Mouse (Mus musculus) ES-E14 (cell line): Measurements from ENCODE around the gene Zfand4. TPM values are rescaled to one million over a fixed set of nuclear protein-coding genes. Genes with fewer than 3 reads are reported as not detected.

Experiments used
- DNase-seq: peaks from one replicate; pipeline ENCODE4 v3.0.0-alpha.2; 2013; ENCODE audit warnings: low read depth, low spot score
- H3K27ac ChIP-seq: 2 replicates; pipeline ENCODE4 v1.5.1; 2012; ENCODE audit warnings: low read depth, mild to moderate bottlenecking, low read length, moderate library complexity, mixed read lengths; ENCODE audit not compliant: poor library complexity, insufficient read depth, severe bottlenecking
- H3K36me3 ChIP-seq: 2 replicates; pipeline ENCODE4 v1.6.1; 2012; ENCODE audit warnings: mild to moderate bottlenecking, low read length, moderate library complexity, mixed read lengths; ENCODE audit not compliant: control insufficient read depth, poor library complexity, insufficient read depth, severe bottlenecking
- H3K4me1 ChIP-seq, 2 experiments: fragments of 150-350 bp in 1 of 2; sonication (generic) in 1 of 2; 2 replicates each; pipeline ENCODE4 v1.6.1; 2012; ENCODE audit warnings: low read length in 2 of 2, mild to moderate bottlenecking in 1 of 2, mixed read lengths in 1 of 2; ENCODE audit not compliant: control insufficient read depth in 2 of 2, insufficient read depth in 2 of 2, poor library complexity in 1 of 2
- H3K4me3 ChIP-seq, 2 experiments: fragments of 150-350 bp in 1 of 2; sonication (generic) in 1 of 2; 2 replicates each; pipeline ENCODE4 v1.5.1; 2012; ENCODE audit warnings: low read length in 2 of 2, low read depth in 1 of 2, mild to moderate bottlenecking in 1 of 2, mixed read lengths in 1 of 2; ENCODE audit not compliant: insufficient read depth in 1 of 2, poor library complexity in 1 of 2, severe bottlenecking in 1 of 2
- H3K9ac ChIP-seq: 2 replicates; pipeline ENCODE4 v1.6.1; 2012; ENCODE audit warnings: low read depth, mild to moderate bottlenecking, low read length, mixed read lengths; ENCODE audit not compliant: poor library complexity, insufficient read depth, severe bottlenecking
- H3K9me3 ChIP-seq: fragments of 150-350 bp; sonication (generic); 2 replicates; pipeline ENCODE4 v1.6.1; 2012; ENCODE audit warnings: low read depth, mild to moderate bottlenecking, low read length; ENCODE audit not compliant: control insufficient read depth, insufficient read depth
- CHD2 ChIP-seq: IDR thresholded peaks from 2 replicates; pipeline ENCODE4 v1.6.1; 2014; ENCODE audit warnings: mild to moderate bottlenecking, low read depth, low read length, inconsistent platforms
- HCFC1 ChIP-seq: IDR thresholded peaks from 2 replicates; pipeline ENCODE4 v1.6.1; 2012; ENCODE audit warnings: low read length, inconsistent platforms, borderline replicate concordance; ENCODE audit not compliant: insufficient read depth
- MAFK ChIP-seq: IDR thresholded peaks from 2 replicates; pipeline ENCODE4 v1.6.1; 2014; ENCODE audit warnings: mild to moderate bottlenecking, low read depth, low read length, inconsistent platforms; ENCODE audit not compliant: insufficient read depth
- ZC3H11A ChIP-seq: IDR thresholded peaks from 2 replicates; pipeline ENCODE4 v1.6.1; 2012; ENCODE audit warnings: low read depth, mild to moderate bottlenecking, inconsistent platforms, low read length, borderline replicate concordance
- ZNF384 ChIP-seq: IDR thresholded peaks from 2 replicates; pipeline ENCODE4 v1.6.1; 2012; ENCODE audit warnings: low read depth, low read length, inconsistent platforms
- in situ Hi-C, 2 experiments: fragments of 600-800 bp; cut with MboI; formaldehyde crosslinking; loops; one replicate each; pipeline ENCODE4 v1.15.1; 2025; ENCODE audit warnings: low sequenced_read_pairs in 2 of 2, inconsistent platforms in 1 of 2; ENCODE audit not compliant: unreplicated experiment in 2 of 2
- total RNA-seq: library from RNA; depleted of rRNA; stranded (reverse); fragments of 300-350 nt; gene quantifications from 2 replicates; pipeline ENCODE4 v1.2.3, GENCODE M21; 2012

Gene Zfand4
- total RNA-seq, 1 experiment = 1.2 TPM

DNA sequence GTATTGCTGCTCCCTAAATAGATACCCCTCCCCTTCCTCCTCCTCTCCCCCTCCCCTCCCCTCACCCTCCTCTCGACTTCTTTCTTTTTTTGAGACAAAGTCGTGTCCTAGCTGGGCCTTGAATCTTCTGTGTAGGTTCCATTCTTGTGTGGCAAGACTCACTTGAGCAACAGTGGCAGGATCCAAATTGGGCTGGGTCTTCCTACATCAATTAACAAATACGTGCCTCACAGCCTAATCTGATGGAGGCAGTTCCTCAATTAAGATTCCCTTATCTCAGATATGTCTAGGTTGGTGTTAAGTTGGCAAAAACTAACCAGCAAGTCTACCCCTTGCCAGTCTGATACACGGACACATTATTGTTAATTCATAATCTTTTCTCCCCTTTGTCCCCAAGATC is 11.7 kb downstream of the Zfand4 start:
- Histone ChIP-seq H3K4me3 (no peak overlapping the region), H3K9me3 (no peaks in the 10 kb centered on the region), H3K4me1 (no peaks in the 10 kb centered on the region), H3K27ac (no peak overlapping the region), H3K9ac (no peak overlapping the region), H3K36me3 (no peaks in the 10 kb centered on the region)
- DNase-seq = no peak
- no peak for TF ChIP-seq ZC3H11A
- TF ChIP-seq CHD2 = no peak
- in situ Hi-C loops = loop anchor here (25.0 kb wide), 1 partner anchor 287 kb away; the partner anchor contains the start of genes Gm5580 (in 2 of the 2) and Olfr214 (in 2 of the 2)

DNA sequence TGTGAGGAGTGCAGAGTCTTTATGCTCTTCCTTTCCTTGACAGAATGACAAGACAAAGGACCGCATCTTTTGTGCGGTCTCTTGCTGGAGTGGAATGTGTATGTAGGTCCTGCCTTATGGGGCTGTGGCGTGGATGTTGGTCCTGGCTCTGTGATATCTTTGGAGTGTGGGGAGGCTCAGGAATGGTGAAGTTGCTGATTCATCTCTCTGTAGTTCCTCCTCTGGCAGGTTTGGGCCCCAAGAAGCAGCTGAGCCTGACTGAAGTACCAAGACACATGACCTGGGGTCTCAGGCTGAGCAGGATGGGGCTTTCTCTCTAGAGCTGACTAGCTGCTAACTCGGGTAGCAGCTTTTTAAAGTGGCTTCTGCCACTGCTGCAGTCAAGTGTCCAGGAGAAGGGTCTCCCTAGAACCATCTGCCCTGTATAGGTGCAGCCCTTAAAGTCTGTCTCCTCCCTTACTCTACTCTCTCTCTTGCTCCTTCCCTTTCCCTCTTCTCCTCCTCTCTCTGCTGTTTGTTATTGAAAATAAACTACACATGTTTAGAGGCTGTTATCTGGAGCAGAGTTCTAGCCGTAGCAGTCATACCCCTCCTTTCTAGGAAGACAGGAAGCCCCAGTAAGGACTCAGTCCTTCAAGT is 14.8 kb downstream of the Zfand4 start:
- H3K4me3 ChIP-seq = no peak overlapping the region
- DNase-seq = no peak
- H3K9ac ChIP-seq = no peak overlapping the region
- no peaks in the 10 kb centered on the region for H3K9me3 ChIP-seq
- no peaks in the 10 kb centered on the region for H3K4me1 ChIP-seq
- TF ChIP-seq CHD2 = no peak
- TF ChIP-seq MAFK = no peak
- TF ChIP-seq ZNF384 = no peak
- no peak for TF ChIP-seq ZC3H11A
- TF ChIP-seq HCFC1 = no peak
- no peaks in the 10 kb centered on the region for H3K36me3 ChIP-seq
- in situ Hi-C loops = loop anchor here (25.0 kb wide), 1 partner anchor 284 kb away; the partner anchor contains the start of genes Gm5580 (in 2 of the 2) and Olfr214 (in 2 of the 2)
- H3K27ac ChIP-seq = no peak overlapping the region

DNA sequence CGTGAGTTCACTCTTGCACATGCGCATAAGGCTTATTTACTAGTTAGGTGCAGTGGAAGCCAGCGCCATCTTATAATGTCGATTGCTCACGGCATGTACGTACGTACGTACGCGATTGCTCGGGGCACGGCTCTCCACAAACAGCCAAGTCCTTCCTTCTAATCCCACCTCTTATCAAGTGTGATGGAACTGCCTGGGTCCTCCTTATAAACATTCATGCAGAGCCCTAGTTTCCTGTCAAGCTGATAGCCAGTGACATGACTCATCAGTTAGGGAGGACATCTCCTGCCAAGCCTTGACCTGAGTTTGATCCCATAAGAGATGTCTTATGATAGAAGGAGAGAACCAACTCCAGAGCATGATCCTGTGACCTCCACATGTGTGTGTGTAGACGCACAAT is 17.0 kb downstream of the Zfand4 start:
- Histone ChIP-seq H3K4me3 (no peak overlapping the region), H3K9me3 (no peaks in the 10 kb centered on the region), H3K27ac (no peak overlapping the region), H3K9ac (no peak overlapping the region), H3K4me1 (no peaks in the 10 kb centered on the region), H3K36me3 (no peaks in the 10 kb centered on the region)
- no peak for DNase-seq
- in situ Hi-C loops = loop anchor here (25.0 kb wide), 1 partner anchor 281 kb away; the partner anchor contains the start of genes Gm5580 (in 2 of the 2) and Olfr214 (in 2 of the 2)
- TF ChIP-seq HCFC1 (no peak), MAFK (no peak), CHD2 (no peak), ZC3H11A (no peak), ZNF384 (no peak)

DNA sequence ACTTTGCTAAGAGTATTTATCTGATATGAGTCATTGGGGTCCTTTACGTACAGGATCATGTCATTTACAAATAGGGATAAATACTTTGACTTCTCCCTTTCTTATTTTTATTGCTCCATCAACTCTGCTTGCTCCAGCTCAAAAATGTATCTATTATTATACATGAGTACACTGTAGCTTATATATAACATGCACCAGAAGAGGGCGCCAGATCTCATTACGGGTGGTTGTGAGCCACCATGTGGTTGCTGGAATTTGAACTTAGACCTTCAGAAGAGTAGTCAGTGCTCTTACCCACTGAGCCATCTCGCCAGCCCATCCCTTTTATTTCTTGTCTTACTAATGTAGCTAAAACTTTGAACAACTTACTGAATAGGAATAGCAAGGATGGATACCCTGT is 18.5 kb downstream of the Zfand4 start:
- Histone ChIP-seq H3K9ac (no peak overlapping the region), H3K36me3 (no peaks in the 10 kb centered on the region), H3K4me1 (peaks cover 0 to 3% of the 10 kb centered on the region in 2 experiments; a peak in 1 of 4 replicates), H3K4me3 (no peak overlapping the region), H3K27ac (no peak overlapping the region), H3K9me3 (no peaks in the 10 kb centered on the region)
- in situ Hi-C loops = loop anchor here (25.0 kb wide), 1 partner anchor 280 kb away; the partner anchor contains the start of genes Gm5580 (in 2 of the 2) and Olfr214 (in 2 of the 2)
- TF ChIP-seq HCFC1 (no peak), ZC3H11A (0 out of 2 replicates have a peak, but pooled peaks have one; percentile 21)
- DNase-seq = peak; percentile 43

DNA sequence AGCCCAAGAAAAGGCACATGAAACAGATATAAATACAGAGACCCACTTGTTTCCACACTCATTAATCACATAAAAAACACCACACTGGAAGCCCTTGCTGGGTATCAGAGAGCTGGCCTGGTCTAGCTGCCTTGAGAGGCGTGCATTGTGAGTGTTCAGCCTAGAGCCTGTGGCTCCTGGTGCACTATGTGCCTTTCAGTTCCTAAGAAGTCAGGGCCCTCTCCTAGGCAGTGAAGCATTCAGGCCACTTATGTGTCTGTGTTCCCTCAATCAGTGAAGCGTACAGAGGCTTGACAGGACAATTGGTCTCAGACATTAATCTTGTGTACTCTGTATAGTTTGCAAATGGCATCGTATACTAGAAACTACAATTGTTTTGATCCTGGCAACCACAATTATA is 19.3 kb downstream of the Zfand4 start:
- no peaks in the 10 kb centered on the region for H3K36me3 ChIP-seq

More for the DNA sequence above, 19.3 kb downstream of the Zfand4 start:
- Histone ChIP-seq H3K4me3 (no peak overlapping the region), H3K9ac (no peak overlapping the region), H3K4me1 (peaks cover 0 to 3% of the 10 kb centered on the region in 2 experiments; a peak in 1 of 4 replicates), H3K9me3 (no peaks in the 10 kb centered on the region), H3K27ac (no peak overlapping the region)
- DNase-seq = no peak
- in situ Hi-C loops = loop anchor here (25.0 kb wide), 1 partner anchor 279 kb away; the partner anchor contains the start of genes Gm5580 (in 2 of the 2) and Olfr214 (in 2 of the 2)
- no peak for TF ChIP-seq ZC3H11A
- TF ChIP-seq HCFC1 = no peak
